Mouse (Mus musculus): ENCODE measurements around the gene Srebf1.

- no peak for TF ChIP-seq CTCF (IDR thresholded peaks at IDR 0.05; ENCODE audit: control insufficient read depth, insufficient read depth, insufficient read length)
- TF ChIP-seq MAX (IDR thresholded peaks at IDR 0.05): no peak
- TF ChIP-seq FOSL1 (IDR thresholded peaks at IDR 0.05; ENCODE audit: insufficient read depth, low read length, poor library complexity, severe bottlenecking): no peak
- TF ChIP-seq MYOG (IDR thresholded peaks at IDR 0.05; ENCODE audit: control insufficient read depth, extremely low read depth, insufficient read length): no peak
- no peak for TF ChIP-seq MYOD1 (IDR thresholded peaks at IDR 0.05; ENCODE audit: control insufficient read depth, insufficient read length, low read depth)
- no peak for TF ChIP-seq USF1 (IDR thresholded peaks at IDR 0.05; ENCODE audit: low read depth)
- TF ChIP-seq CEBPB (IDR thresholded peaks at IDR 0.05; ENCODE audit: low read depth): no peak
Observed at GRCm38 (mm10) chr11:60217467-60217866, 4.9 kb downstream of the Srebf1 start.

Measured in C2C12 (cell line).